Mouse (Mus musculus): ENCODE data around the gene Nr1i2. TPM values are rescaled to one million over a fixed set of nuclear protein-coding genes. Genes with fewer than 3 reads are reported as not detected.
"Not testable (repeated sequence)": the region's sequence is repeated elsewhere in the genome, so short reads cannot be mapped to it uniquely, and the experiment has no call there.

Gene Nr1i2
- total RNA-seq, 1 experiment from 2014 or later, result not detected

GRCm38 (mm10) chr16:38245849-38246585, 48.6 kb downstream of the Nr1i2 start:
- no peak for ATAC-seq (replicated peaks in 1 of 2; ENCODE audit: insufficient read depth in 1 of 2, low FRiP score in 2 of 2, low TSS enrichment in 1 of 2, low read depth in 1 of 2, poor library complexity in 2 of 2, severe bottlenecking in 2 of 2)

GRCm38 (mm10) chr16:38245379-38245778, 49.2 kb downstream of the Nr1i2 start:
- no peak for ATAC-seq (replicated peaks in 1 of 2; ENCODE audit: insufficient read depth in 1 of 2, low FRiP score in 2 of 2, low TSS enrichment in 1 of 2, low read depth in 1 of 2, poor library complexity in 2 of 2, severe bottlenecking in 2 of 2)

GRCm38 (mm10) chr16:38244111-38244510, 50.5 kb downstream of the Nr1i2 start:
- ATAC-seq (replicated peaks in 1 of 2; ENCODE audit: insufficient read depth in 1 of 2, low FRiP score in 2 of 2, low TSS enrichment in 1 of 2, low read depth in 1 of 2, poor library complexity in 2 of 2, severe bottlenecking in 2 of 2), result no peak

- no peak for ATAC-seq (replicated peaks in 1 of 2; ENCODE audit: insufficient read depth in 1 of 2, low FRiP score in 2 of 2, low TSS enrichment in 1 of 2, low read depth in 1 of 2, poor library complexity in 2 of 2, severe bottlenecking in 2 of 2)
Observed at GRCm38 (mm10) chr16:38240167-38240566, 54.5 kb downstream of the Nr1i2 start.

- peak; percentile 93 to 96 for ATAC-seq (replicated peaks in 1 of 2; ENCODE audit: insufficient read depth in 1 of 2, low FRiP score in 2 of 2, low TSS enrichment in 1 of 2, low read depth in 1 of 2, poor library complexity in 2 of 2, severe bottlenecking in 2 of 2)
Observed at GRCm38 (mm10) chr16:38239729-38240128, 54.9 kb downstream of the Nr1i2 start.

- no peak for ATAC-seq (replicated peaks in 1 of 2; ENCODE audit: insufficient read depth in 1 of 2, low FRiP score in 2 of 2, low TSS enrichment in 1 of 2, low read depth in 1 of 2, poor library complexity in 2 of 2, severe bottlenecking in 2 of 2)
Observed at GRCm38 (mm10) chr16:38236936-38237585, 57.6 kb downstream of the Nr1i2 start.

- ATAC-seq (replicated peaks in 1 of 2; ENCODE audit: insufficient read depth in 1 of 2, low FRiP score in 2 of 2, low TSS enrichment in 1 of 2, low read depth in 1 of 2, poor library complexity in 2 of 2, severe bottlenecking in 2 of 2), result not testable (repeated sequence)
Observed at GRCm38 (mm10) chr16:38222491-38222890, 72.1 kb downstream of the Nr1i2 start.

GRCm38 (mm10) chr16:38205272-38205671, 89.4 kb downstream of the Nr1i2 start:
- ATAC-seq (replicated peaks in 1 of 2; ENCODE audit: insufficient read depth in 1 of 2, low FRiP score in 2 of 2, low TSS enrichment in 1 of 2, low read depth in 1 of 2, poor library complexity in 2 of 2, severe bottlenecking in 2 of 2), result no peak

Other genes with a start within 250 kb of the Nr1i2 start
- 39.0 and 55.7 TPM in 2 replicates for gene Gsk3b, start 205.8 kb downstream of the Nr1i2 start, total RNA-seq (2017)
- not detected in 2 replicates for gene Maats1, start 47.3 kb upstream of the Nr1i2 start, total RNA-seq (2017)
- gene Cox17, start 52.2 kb upstream of the Nr1i2 start, total RNA-seq (2017), result 191 and 294 TPM in 2 replicates
- not detected in 2 replicates for gene Gm21987, start 52.2 kb upstream of the Nr1i2 start, total RNA-seq (2017)
- 1.1 TPM in 1 of 2 replicates, not detected in the other for gene Popdc2, start 67.4 kb upstream of the Nr1i2 start, total RNA-seq (2017)
- gene Pla1a, start 138.3 kb upstream of the Nr1i2 start, total RNA-seq (2017), result not detected in 2 replicates
- gene Adprh, start 157.9 kb upstream of the Nr1i2 start, total RNA-seq (2017), result 11.1 and 23.8 TPM in 2 replicates
- gene Cd80, start 160.7 kb upstream of the Nr1i2 start, total RNA-seq (2017), result 0.38 TPM in 1 of 2 replicates, not detected in the other
- 35.4 and 35.7 TPM in 2 replicates for gene Timmdc1, start 227.8 kb upstream of the Nr1i2 start, total RNA-seq (2017)

Measured in hematopoietic stem cell, adult 5-6 weeks (primary cell).